Mouse (Mus musculus): Measurements from ENCODE around the gene Zfp106.

GRCm38 (mm10) chr2:120571081-120571480 lies 7.4 kb upstream of the Zfp106 start:
- TF ChIP-seq CTCF (IDR thresholded peaks at IDR 0.05; ENCODE audit: extremely low read depth, insufficient read depth, low read length) (no peak), POLR2A (IDR thresholded peaks at IDR 0.05; ENCODE audit: extremely low read depth, insufficient read depth, low read length) (no peak)
